Mouse (Mus musculus) adrenal gland, postnatal 14 days (tissue): Measurements from ENCODE around the gene Hist2h2be. TPM values are rescaled to one million over a fixed set of nuclear protein-coding genes. Genes with fewer than 3 reads are reported as not detected.

Experiments used
- DNase-seq: peaks from one replicate; pipeline ENCODE4 v3.0.0; 2021; ENCODE audit warnings: mixed read lengths
- microRNA-seq, 2 experiments: library from miRNA; unstranded; fragments of <30 nt; microRNA quantifications; one replicate each; pipeline ENCODE4 v1.2.0; 2021
- total RNA-seq: library from RNA; stranded (reverse); gene quantifications from 2 replicates; pipeline ENCODE4 v1.2.3, GENCODE M21; 2021

Hist2h2be gene
- total RNA-seq, 1 experiment from 2014 or later, result 12.3 TPM

GRCm38 (mm10) chr3:96262979-96263550 lies 42.1 kb downstream of the Hist2h2be start, which contains the start of gene Hist2h4:
Gene Hist2h4 (minus strand): TSS chr3:96263311.
- DNase-seq, result peak; percentile 95

- DNase-seq, result peak; percentile 71
These were observed 42.9 kb downstream of the Hist2h2be start for GRCm38 (mm10) chr3:96263558-96264403.

GRCm38 (mm10) chr3:96264404-96264949 lies 43.6 kb downstream of the Hist2h2be start:
- DNase-seq, result no peak

- DNase-seq, result no peak
These were observed 45.3 kb downstream of the Hist2h2be start for GRCm38 (mm10) chr3:96266132-96266710.

- no peak for DNase-seq
These were observed 46.6 kb downstream of the Hist2h2be start for GRCm38 (mm10) chr3:96267541-96267940.

GRCm38 (mm10) chr3:96268051-96268775 lies 47.3 kb downstream of the Hist2h2be start, which contains the start of gene Hist2h3b:
Gene Hist2h3b (plus strand): TSS chr3:96268654.
- peak; percentile 85 for DNase-seq

GRCm38 (mm10) chr3:96268776-96269378 lies 48.0 kb downstream of the Hist2h2be start:
- peak; percentile 30 for DNase-seq

- peak; percentile 91 for DNase-seq
These were observed 48.9 kb downstream of the Hist2h2be start, which contains the start of gene Hist2h2bb for GRCm38 (mm10) chr3:96269511-96270474. Gene Hist2h2bb (plus strand): TSS chr3:96269752.

Small RNA genes within 50 kb of the gene (microRNA-seq; reads per million reads assigned to microRNA genes)
- gene Gm44492, result 0 reads per million in 2 experiments
- 0 reads per million in 2 experiments for gene Gm47311
- gene Gm47313, result 0 reads per million in 2 experiments

Other genes with a start within 250 kb of the Hist2h2be start
- 29.4 and 47.2 TPM in 2 replicates for gene Plekho1, start 225.1 kb upstream of the Hist2h2be start, total RNA-seq
- 27.0 and 31.1 TPM in 2 replicates for gene Vps45, start 162.7 kb upstream of the Hist2h2be start, total RNA-seq
- gene Otud7b, start 116.6 kb upstream of the Hist2h2be start, total RNA-seq, result 31.8 and 40.8 TPM in 2 replicates
- 9.3 and 15.6 TPM in 2 replicates for gene Mtmr11, start 59.1 kb upstream of the Hist2h2be start, total RNA-seq
- 52.0 and 57.5 TPM in 2 replicates for gene Sf3b4, start 48.8 kb upstream of the Hist2h2be start, total RNA-seq
- gene Sv2a, start 40.0 kb upstream of the Hist2h2be start, total RNA-seq, result 9.0 and 10.4 TPM in 2 replicates
- gene Bola1, start 1.4 kb upstream of the Hist2h2be start, total RNA-seq, result 33.1 and 33.2 TPM in 2 replicates
- 14.3 and 17.6 TPM in 2 replicates for gene Hist2h2ab, start 1.3 kb upstream of the Hist2h2be start, total RNA-seq
- gene Hist2h2ac, start 239 bp upstream of the Hist2h2be start, total RNA-seq, result 128 and 146 TPM in 2 replicates
- gene Hist2h3c2, start 18.0 kb downstream of the Hist2h2be start, total RNA-seq, result 93.4 and 148 TPM in 2 replicates
- gene Hist2h2aa2, start 19.2 kb downstream of the Hist2h2be start, total RNA-seq, result 733 and 750 TPM in 2 replicates
- gene Hist2h2aa1, start 24.4 kb downstream of the Hist2h2be start, total RNA-seq, result 53.5 and 61.0 TPM in 2 replicates
- 3.1 and 3.8 TPM in 2 replicates for gene Hist2h3c1, start 25.6 kb downstream of the Hist2h2be start, total RNA-seq
- 54.1 and 56.9 TPM in 2 replicates for gene Hist2h4, start 42.2 kb downstream of the Hist2h2be start, total RNA-seq
- 357 and 406 TPM in 2 replicates for gene Hist2h3b, start 47.5 kb downstream of the Hist2h2be start, total RNA-seq
- gene Hist2h2bb, start 48.6 kb downstream of the Hist2h2be start, total RNA-seq, result 370 and 432 TPM in 2 replicates
- 0.56 and 1.3 TPM in 2 replicates for gene Fcgr1, start 72.8 kb downstream of the Hist2h2be start, total RNA-seq
- not detected in 2 replicates for gene BC107364, start 231.2 kb downstream of the Hist2h2be start, total RNA-seq